Mouse (Mus musculus) embryonic fibroblast, embryonic 13.5 days (primary cell): Measurements from ENCODE around the gene Spsb2.

Source experiments
- CTCF ChIP-seq: IDR thresholded peaks from 2 replicates; pipeline ENCODE4 v1.5.1; 2011; ENCODE audit warnings: mild to moderate bottlenecking, control low read depth, low read length, moderate library complexity, borderline replicate concordance; ENCODE audit not compliant: insufficient read depth
- POLR2A ChIP-seq: IDR thresholded peaks from 2 replicates; pipeline ENCODE4 v1.6.1; 2011; ENCODE audit warnings: low read depth, mild to moderate bottlenecking, control low read depth, low read length, moderate library complexity

DNA sequence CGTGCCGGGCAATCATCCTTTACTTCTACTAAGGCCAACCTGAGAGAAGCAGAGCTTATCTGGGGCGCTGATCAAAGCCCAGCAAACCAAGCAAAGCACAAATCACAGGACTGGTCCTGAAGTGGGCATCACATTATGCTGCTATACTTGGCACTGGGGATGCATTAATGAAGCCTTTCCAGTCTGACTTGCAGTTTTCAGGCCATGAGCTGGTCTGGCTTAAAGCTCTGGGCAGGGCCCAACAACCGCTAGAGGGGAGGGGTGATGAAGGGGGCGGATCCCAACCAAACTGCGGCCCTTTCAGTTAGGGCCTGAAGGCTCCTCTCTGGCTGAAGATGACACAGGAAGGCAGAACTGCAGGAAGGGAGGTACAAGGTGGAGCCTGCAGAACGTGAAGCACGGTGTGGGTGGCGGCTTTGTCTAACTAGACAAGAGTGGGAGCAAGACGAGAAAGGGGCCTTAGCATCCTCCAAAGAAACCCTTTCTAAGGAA lies 19.7 kb downstream of the Spsb2 start:
- TF ChIP-seq POLR2A (peak; percentile 86), CTCF (no peak)
